Mouse (Mus musculus) bone marrow macrophage, adult 2 months (primary cell): ENCODE results near the gene Vps8. TPM values are rescaled to one million over a fixed set of nuclear protein-coding genes. Genes with fewer than 3 reads are reported as not detected.

ENCODE experiments used
- H3K27ac ChIP-seq: 2 replicates; pipeline ENCODE4 v1.5.1; 2012; ENCODE audit warnings: low read depth, low read length; ENCODE audit not compliant: insufficient read depth
- H3K4me1 ChIP-seq: 2 replicates; pipeline ENCODE4 v1.6.1; 2012; ENCODE audit warnings: low read length; ENCODE audit not compliant: control insufficient read depth, insufficient read depth
- H3K4me3 ChIP-seq: 2 replicates; pipeline ENCODE4 v1.5.1; 2012; ENCODE audit warnings: mild to moderate bottlenecking, low read length, moderate library complexity; ENCODE audit not compliant: insufficient read depth
- CTCF ChIP-seq: IDR thresholded peaks from 2 replicates; pipeline ENCODE4 v1.5.1; 2012; ENCODE audit warnings: low read depth, mild to moderate bottlenecking, low read length, moderate library complexity
- POLR2A ChIP-seq: IDR thresholded peaks from 2 replicates; pipeline ENCODE4 v1.6.1; 2012; ENCODE audit warnings: mild to moderate bottlenecking, low read depth, low read length, borderline replicate concordance
- polyA plus RNA-seq: library from polyadenylated mRNA; stranded (reverse); fragments of >200 nt; gene quantifications from 2 replicates; pipeline ENCODE4 v1.2.4, GENCODE M21; 2012; ENCODE audit not compliant: missing spikeins, insufficient read depth, insufficient read length

The Vps8 gene
- polyA plus RNA-seq, 1 experiment, result 19.8 TPM

DNA sequence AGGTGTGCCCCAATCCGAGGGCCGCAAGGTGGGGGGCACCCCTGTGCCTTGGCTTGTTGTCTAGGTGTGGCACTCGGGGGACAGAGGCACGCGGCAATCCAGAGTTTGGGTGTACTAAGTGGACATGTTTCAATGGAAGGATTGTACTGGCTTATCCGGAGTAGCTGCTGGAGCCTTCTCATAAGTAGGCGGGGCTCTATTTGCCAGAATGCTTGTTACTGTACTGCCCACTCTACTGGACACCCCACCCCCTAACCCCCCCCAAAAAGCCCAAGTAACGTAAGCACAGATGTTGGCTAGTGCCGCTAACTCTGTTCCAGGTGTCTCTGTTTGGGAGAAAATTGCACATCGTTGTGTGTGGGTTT, 610 bp downstream of the Vps8 start:
- TF ChIP-seq CTCF (no peak), POLR2A (no peak)
- peak overlapping the region; percentile 7 for H3K27ac ChIP-seq
- peak overlapping the region; percentile 98 for H3K4me3 ChIP-seq
- H3K4me1 ChIP-seq, result peaks cover 15% of the 10 kb centered on the region

DNA sequence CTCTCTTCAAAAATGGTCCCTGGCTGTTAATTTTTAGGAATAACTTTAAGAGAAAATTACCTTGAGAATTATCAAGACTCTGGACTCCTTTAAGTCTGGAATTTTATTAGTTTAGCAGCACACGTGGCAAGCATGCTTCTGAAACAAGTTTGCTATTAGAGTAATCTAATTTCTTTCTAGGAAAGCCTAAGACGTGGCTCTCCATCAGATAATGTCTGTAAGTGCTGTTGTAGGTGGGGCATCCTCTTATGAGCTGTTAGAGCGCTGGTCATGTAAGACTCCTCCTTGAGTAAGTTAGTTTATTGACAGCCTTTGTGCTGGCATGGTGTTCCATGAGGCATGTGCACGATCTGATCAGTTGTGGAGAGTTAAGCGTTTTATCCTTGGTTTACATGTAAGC, 5.2 kb downstream of the Vps8 start:
- TF ChIP-seq CTCF, result no peak
- no peak for TF ChIP-seq POLR2A
- Histone ChIP-seq H3K4me3 (no peak overlapping the region), H3K27ac (no peak overlapping the region), H3K4me1 (peaks cover 24% of the 10 kb centered on the region)

DNA sequence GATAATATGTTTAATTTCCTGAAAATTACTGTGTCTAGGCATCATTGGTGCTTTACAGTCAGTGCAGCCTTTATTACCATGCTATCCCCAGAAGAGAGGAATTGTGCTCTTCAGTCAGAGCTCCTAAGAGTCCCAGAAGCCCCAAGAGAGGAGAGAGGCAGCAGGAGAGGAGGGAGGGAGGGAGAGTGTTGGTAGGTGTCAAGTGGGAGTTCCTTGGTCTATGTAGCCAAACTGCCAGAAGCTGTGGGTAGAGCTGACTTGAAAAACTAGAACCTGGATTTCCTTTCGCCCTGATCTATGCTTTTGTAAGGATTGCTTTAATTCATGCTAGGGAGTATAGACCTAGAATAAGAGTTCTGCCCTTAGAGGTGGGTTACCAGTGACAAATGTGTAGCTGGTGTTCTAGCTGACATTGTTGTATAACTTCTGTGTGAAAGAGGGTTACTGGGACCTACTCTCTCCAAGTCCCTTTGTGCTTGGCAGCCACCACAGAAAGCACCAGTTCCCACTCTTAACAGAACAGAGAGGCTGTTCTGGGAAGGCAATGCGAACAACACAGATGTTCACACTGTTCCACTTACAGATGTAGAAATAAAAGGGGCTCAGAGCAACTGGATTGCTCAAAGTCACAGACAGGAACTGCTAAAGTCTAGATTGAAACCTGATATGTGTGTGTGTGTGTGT, 7.6 kb downstream of the Vps8 start:
- TF ChIP-seq POLR2A (no peak), CTCF (no peak)
- Histone ChIP-seq H3K4me1 (peaks cover 18% of the 10 kb centered on the region), H3K4me3 (no peak overlapping the region), H3K27ac (no peak overlapping the region)

DNA sequence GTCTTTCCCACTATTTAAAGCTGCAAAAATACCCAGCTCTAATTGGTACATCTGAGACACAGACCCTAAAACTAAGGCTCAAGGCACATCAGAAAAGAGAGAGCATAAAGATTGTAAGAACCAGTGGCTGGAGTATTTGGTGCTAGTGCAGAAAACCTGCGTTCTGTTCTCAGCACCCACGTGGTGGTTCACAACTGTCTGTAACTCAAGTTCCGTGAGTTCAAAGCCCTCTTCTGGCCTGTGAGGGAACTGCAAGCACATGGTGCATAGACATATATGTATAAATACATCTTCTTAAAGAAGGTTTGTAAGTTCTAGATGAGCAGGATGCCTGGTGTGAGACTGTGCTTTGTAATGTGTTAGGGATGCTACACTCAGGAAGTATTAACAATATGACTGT, 8.7 kb downstream of the Vps8 start:
- Histone ChIP-seq H3K27ac (no peak overlapping the region), H3K4me3 (no peak overlapping the region), H3K4me1 (peaks cover 16% of the 10 kb centered on the region)
- TF ChIP-seq CTCF (no peak), POLR2A (no peak)

DNA sequence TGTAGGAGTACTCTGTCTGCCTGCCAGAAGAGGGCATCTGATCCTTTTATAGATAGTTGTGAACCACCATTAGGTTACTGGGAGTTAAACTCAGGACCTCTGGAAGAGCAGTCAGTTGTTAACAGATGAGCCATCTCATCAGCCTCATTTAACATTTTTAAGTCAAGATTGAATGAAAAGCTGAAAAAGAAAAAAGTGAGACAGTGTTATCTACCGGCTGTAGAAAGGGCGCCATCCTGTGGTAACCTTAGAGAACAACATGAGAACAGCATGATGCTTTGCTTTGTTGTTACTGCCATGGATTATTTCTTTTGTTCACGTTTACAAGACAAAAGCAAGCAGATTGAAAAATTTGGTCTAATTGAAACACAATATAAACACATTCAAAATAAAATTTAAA, 10.6 kb downstream of the Vps8 start:
- no peak overlapping the region for H3K27ac ChIP-seq
- TF ChIP-seq CTCF (no peak), POLR2A (no peak)
- peaks cover 14% of the 10 kb centered on the region for H3K4me1 ChIP-seq
- H3K4me3 ChIP-seq, result no peak overlapping the region

DNA sequence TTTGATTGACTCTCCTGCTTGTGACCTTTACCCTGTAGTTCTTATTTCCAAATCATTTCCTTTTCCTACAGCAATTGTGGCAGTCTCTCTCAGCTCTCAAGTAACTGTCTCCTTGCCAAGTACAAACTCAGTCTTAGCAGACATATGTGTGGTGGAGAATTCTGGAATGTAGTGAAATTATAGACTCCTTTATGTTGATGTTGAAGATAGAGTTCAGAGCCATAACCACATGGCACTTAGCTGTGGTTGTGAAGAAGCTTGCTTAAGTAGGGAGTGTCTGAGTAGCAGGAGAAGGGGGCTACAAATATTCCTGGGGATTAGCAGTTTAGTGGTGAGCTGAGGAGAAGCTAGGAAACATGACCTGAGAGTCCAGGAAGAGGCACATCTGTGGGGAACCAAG, 18.1 kb downstream of the Vps8 start:
- H3K4me1 ChIP-seq, result no peaks in the 10 kb centered on the region
- H3K4me3 ChIP-seq, result no peak overlapping the region
- no peak overlapping the region for H3K27ac ChIP-seq
- TF ChIP-seq POLR2A, result no peak
- no peak for TF ChIP-seq CTCF

DNA sequence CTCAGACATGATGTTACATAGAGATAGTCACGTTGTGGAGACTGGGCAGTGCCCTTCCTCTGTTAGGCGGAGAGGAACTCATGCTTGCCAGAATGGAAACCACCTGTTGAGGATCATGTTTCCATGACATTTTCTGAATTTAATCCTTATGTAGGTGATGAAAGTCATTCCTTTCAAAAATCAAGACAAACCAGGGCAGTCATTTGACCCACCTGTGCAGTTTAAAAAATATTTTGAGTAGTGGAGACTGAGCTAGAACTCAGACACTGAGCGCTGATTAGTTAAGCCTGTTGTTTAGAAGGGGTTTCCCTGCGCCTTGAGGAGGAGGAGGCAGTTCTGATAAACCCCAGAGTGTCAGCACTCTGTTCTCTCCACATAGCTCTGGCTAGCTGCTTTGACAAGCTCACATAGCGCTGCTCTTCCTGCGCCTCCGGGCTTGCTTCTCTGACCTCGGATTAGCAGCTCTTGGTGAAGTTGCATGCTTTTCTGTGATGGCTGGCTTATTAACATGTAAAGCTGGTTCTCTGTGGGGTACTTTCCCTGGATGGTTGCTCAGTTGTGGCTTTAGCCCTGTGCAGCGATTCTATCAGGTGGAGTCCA, 22.2 kb downstream of the Vps8 start:
- Histone ChIP-seq H3K4me3 (no peak overlapping the region), H3K27ac (no peak overlapping the region), H3K4me1 (no peaks in the 10 kb centered on the region)
- TF ChIP-seq POLR2A (no peak), CTCF (no peak)

DNA sequence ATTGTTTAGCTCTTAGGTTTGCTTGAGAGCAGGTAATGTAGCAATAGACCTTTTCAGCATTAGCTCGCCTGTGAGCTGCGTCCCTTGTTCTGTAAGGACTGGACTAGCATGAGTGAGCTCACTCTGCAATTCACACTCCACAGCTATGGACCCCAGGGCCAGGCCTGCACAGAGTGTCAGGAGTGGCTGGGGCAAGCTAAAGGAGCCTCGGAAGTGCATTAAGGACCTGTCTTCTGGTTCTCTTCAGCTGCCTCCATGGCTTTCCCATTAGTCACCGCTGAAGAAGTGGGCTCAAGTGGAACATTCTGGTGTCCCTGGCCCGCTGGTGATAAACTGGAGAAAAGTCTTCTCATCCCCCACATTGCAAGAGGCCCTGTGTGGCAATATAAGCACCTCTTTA, 24.5 kb downstream of the Vps8 start:
- no peak for TF ChIP-seq CTCF
- TF ChIP-seq POLR2A, result no peak
- no peak overlapping the region for H3K27ac ChIP-seq
- no peaks in the 10 kb centered on the region for H3K4me1 ChIP-seq
- no peak overlapping the region for H3K4me3 ChIP-seq

DNA sequence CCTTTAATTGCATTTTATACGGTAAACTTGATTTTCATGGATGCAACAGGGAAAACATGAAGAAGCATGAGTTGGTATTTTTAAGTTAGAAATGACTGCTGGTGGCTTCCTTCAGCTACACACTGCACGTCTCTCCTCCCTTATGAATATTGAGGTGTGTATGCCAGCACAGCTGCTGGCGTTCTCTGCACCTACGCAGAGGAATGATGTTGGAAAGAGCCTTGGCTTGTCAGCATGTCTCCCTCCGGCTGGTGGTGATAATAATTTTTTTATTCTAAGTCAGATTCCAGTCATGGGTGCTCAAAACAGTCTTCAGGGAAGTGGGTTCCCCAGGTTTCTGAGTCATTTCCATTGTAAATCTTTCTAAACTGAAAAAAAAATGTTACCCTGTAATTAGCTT, 25.5 kb downstream of the Vps8 start:
- Histone ChIP-seq H3K4me1 (no peaks in the 10 kb centered on the region), H3K27ac (no peak overlapping the region), H3K4me3 (no peak overlapping the region)
- no peak for TF ChIP-seq POLR2A
- no peak for TF ChIP-seq CTCF

DNA sequence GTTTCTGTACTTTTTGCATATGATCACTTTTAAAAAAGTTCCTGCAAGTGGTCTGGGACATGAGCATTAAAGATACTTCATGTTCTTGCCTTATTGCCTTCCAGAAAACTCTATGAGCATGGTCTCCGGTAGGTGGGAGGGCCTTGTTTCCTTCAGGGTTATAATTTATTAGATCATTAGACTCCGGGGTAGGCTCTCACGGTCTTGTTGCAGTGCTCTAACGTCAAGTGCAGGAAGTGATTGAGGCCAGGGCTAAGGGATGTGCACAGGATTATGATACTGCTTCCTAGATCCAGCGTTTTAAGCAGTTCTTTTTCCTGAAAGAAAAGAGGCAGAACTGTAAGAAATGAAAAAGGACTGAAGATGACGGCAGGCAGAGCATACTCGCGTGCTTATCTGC, 27.0 kb downstream of the Vps8 start:
- H3K4me3 ChIP-seq, result no peak overlapping the region
- H3K4me1 ChIP-seq, result no peaks in the 10 kb centered on the region
- TF ChIP-seq POLR2A, result no peak
- no peak for TF ChIP-seq CTCF
- no peak overlapping the region for H3K27ac ChIP-seq

DNA sequence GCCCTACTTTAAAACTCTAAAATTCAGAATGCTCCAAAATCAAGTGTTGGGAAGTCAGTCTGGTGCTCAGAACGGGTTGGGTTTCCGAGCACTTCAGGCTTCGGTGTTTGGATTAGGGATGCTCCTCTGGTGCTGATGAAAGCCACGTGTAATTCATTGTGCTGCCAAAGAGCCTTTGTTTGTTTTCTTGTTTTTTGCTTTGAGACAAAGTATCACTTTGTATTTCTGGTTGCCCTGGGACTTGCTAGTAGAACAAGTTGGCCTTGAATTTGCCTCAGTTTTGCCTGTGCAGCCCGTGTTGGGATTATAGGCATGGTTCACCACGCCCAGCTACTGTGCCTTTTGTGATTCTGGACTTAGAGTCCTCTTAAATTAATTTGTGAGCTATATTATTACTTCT, 29.7 kb downstream of the Vps8 start:
- TF ChIP-seq CTCF (no peak), POLR2A (no peak)
- Histone ChIP-seq H3K27ac (no peak overlapping the region), H3K4me1 (no peaks in the 10 kb centered on the region), H3K4me3 (no peak overlapping the region)
